ENCODE assay signal across 8 mouse cellular contexts in genomic region chr17:47436907-47437547, GRCm38 (mm10). TPM values are rescaled to one million over a fixed set of nuclear protein-coding genes. Genes with fewer than 3 reads are reported as not detected.
DNase-seq lines count a peak whose midpoint lies in the region; ATAC-seq and TF ChIP-seq lines count a peak whose summit lies in the region.

Gene 1700001C19Rik, minus strand, starts transcription at chr17:47437376.

- H3K36me3 ChIP-seq in embryonic facial prominence, embryonic 11.5 days (replicated peaks; ENCODE audit: control insufficient read depth, insufficient read depth, low read depth, low read length), result no peaks in the 10 kb centered on the region
- H3K36me3 ChIP-seq in limb, embryonic 10.5 days, result no peaks in the 10 kb centered on the region
- no peaks in the 10 kb centered on the region for H3K36me3 ChIP-seq in midbrain, embryonic 16.5 days (ENCODE audit: control insufficient read depth, insufficient read depth, low read length)

- H3K4me2 ChIP-seq in embryonic facial prominence, embryonic 11.5 days (ENCODE audit: low read depth, low read length), result peak within 1 kb of the TSS; percentile 79
- H3K4me2 ChIP-seq in midbrain, embryonic 16.5 days (ENCODE audit: low read length), result peak within 1 kb of the TSS; percentile 86

- H3K27me3 ChIP-seq in embryonic facial prominence, embryonic 11.5 days (ENCODE audit: control insufficient read depth, insufficient read depth, low read length), result peaks cover 20% of the 10 kb centered on the region
- peaks cover 75% of the 10 kb centered on the region for H3K27me3 ChIP-seq in limb, embryonic 10.5 days (ENCODE audit: low read depth, poor library complexity, severe bottlenecking)
- H3K27me3 ChIP-seq in midbrain, embryonic 16.5 days (ENCODE audit: control insufficient read depth, insufficient read depth, low read depth, low read length), result peaks cover 11% of the 10 kb centered on the region

- H3K4me3 ChIP-seq in layer of hippocampus, adult 2 months, result peak within 1 kb of the TSS; percentile 43
- peak within 1 kb of the TSS; percentile 36 for H3K4me3 ChIP-seq in embryonic facial prominence, embryonic 11.5 days (ENCODE audit: low read depth, low read length)
- peak within 1 kb of the TSS; percentile 51 for H3K4me3 ChIP-seq in limb, embryonic 10.5 days
- peak within 1 kb of the TSS; percentile 44 for H3K4me3 ChIP-seq in midbrain, embryonic 16.5 days (ENCODE audit: low read depth, low read length)

- WGBS in embryonic facial prominence, embryonic 11.5 days, result 1% methylated on average over 25 of the region's 25 CpGs
- 2% methylated on average over 25 of the region's 25 CpGs for WGBS in limb, embryonic 10.5 days
- 5% methylated on average over 21 of the region's 25 CpGs for WGBS in midbrain, embryonic 16.5 days

- no peaks in the 10 kb centered on the region; the same call in 1 of the 2 replicates for H3K4me1 ChIP-seq in embryonic facial prominence, embryonic 11.5 days (ENCODE audit: control insufficient read depth, insufficient read depth, low read length)
- H3K4me1 ChIP-seq in limb, embryonic 10.5 days, result peaks cover 46% of the 10 kb centered on the region
- peaks cover 13% of the 10 kb centered on the region for H3K4me1 ChIP-seq in midbrain, embryonic 16.5 days (ENCODE audit: control insufficient read depth, insufficient read depth, low read length)

- H3K27ac ChIP-seq in layer of hippocampus, adult 2 months, result no peak within 1 kb of the TSS
- H3K27ac ChIP-seq in embryonic facial prominence, embryonic 11.5 days (replicated peaks; ENCODE audit: low read depth, low read length), result no peak within 1 kb of the TSS
- no peak within 1 kb of the TSS for H3K27ac ChIP-seq in limb, embryonic 10.5 days
- no peak within 1 kb of the TSS for H3K27ac ChIP-seq in midbrain, embryonic 16.5 days (ENCODE audit: low read length)

- ATAC-seq in embryonic facial prominence, embryonic 11.5 days (replicated peaks; ENCODE audit: insufficient number of reproducible peaks, low FRiP score, low TSS enrichment, low read depth), result no peak
- ATAC-seq in midbrain, embryonic 16.5 days, result no peak

- no peaks in the 10 kb centered on the region for H3K9me3 ChIP-seq in embryonic facial prominence, embryonic 11.5 days (replicated peaks; ENCODE audit: control insufficient read depth, low read length)
- no peaks in the 10 kb centered on the region for H3K9me3 ChIP-seq in limb, embryonic 10.5 days (replicated peaks)
- H3K9me3 ChIP-seq in midbrain, embryonic 16.5 days (replicated peaks; ENCODE audit: control insufficient read depth, low read length, poor library complexity, severe bottlenecking), result no peaks in the 10 kb centered on the region

- DNase-seq in layer of hippocampus, adult 2 months (ENCODE audit: low spot score in 2 of 2), result no peak
- no peak for DNase-seq in layer of hippocampus, adult 18-20 months (ENCODE audit: low spot score in 2 of 2)
- no peak for DNase-seq in embryonic facial prominence, embryonic 11.5 days (ENCODE audit: low spot score)
- no peak for DNase-seq in limb, embryonic 10.5 days (ENCODE audit: low spot score)
- DNase-seq in cerebellum, adult 9-10 months, result no peak
- DNase-seq in urinary bladder, postnatal 10 days (ENCODE audit: low spot score), result no peak
- no peak for DNase-seq in MN1 (ENCODE audit: low spot score)

- no peak for TF ChIP-seq CTCF in layer of hippocampus, adult 2 months (conservative IDR thresholded peaks at IDR 0.05)

- H3K9ac ChIP-seq in embryonic facial prominence, embryonic 11.5 days (replicated peaks; ENCODE audit: low read length), result peak within 1 kb of the TSS; percentile 44; the same call in 1 of the 2 replicates
- H3K9ac ChIP-seq in midbrain, embryonic 16.5 days (ENCODE audit: low read depth, low read length), result peak within 1 kb of the TSS; percentile 59

RNA-seq across cellular contexts. Expression of gene 1700001C19Rik, which starts in this region (rescaled TPM):
- total RNA-seq in layer of hippocampus, adult 2 months (2021), result not detected
- not detected for total RNA-seq in layer of hippocampus, adult 18-20 months (2021)
- polyA plus RNA-seq in embryonic facial prominence, embryonic 11.5 days (2014; fragmentation: Nextera tagmentation; extraction: Ambion mirVana), result 0.25 and 0.66 TPM in 2 replicates
- polyA plus RNA-seq in limb, embryonic 10.5 days (2016; fragmentation: Nextera tagmentation; extraction: Ambion mirVana), result 0.24 and 0.31 TPM in 2 replicates
- polyA plus RNA-seq in midbrain, embryonic 16.5 days (2015; fragmentation: Nextera tagmentation; extraction: Ambion mirVana), result 0.46 and 0.50 TPM in 2 replicates
